Mouse (Mus musculus): ENCODE results near the gene Arvcf.

DNA sequence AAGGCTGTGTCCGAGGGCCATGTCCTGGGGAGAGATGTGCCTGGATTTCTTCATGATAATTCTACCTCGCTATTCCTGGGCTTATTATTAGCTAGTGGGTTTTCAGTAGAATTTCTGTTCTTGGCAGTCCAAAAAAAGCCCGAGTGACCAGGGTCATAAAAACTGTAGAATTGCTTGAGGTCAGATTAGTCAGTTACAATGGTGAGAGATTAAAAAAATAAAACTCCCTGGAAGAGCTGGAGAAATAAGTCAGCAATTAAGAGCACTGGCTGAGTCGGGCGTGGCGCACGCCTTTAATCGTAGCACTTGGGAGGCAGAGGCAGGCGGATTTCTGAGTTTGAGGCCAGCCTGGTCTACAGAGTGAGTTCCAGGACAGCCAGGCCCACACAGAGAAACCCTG is 20.0 kb upstream of the Arvcf start:
- TF ChIP-seq CTCF (IDR thresholded peaks at IDR 0.05; ENCODE audit: low read depth, low read length) = no peak
- TF ChIP-seq POLR2A (IDR thresholded peaks at IDR 0.05; ENCODE audit: insufficient read depth, low read length) = no peak
